Mouse (Mus musculus) G1E (cell line): ENCODE data around the gene Eef1e1. TPM values are rescaled to one million over a fixed set of nuclear protein-coding genes. Genes with fewer than 3 reads are reported as not detected.

Experiments used
- ATAC-seq: 2 replicates; pipeline ENCODE4 v1.8.0; 2016; ENCODE audit warnings: mild to moderate bottlenecking; ENCODE audit not compliant: insufficient number of reproducible peaks, poor library complexity, low FRiP score, severe bottlenecking; ENCODE audit errors: extremely low read depth
- DNase-seq: peaks from one replicate; pipeline ENCODE4 v3.0.0; 2012; ENCODE audit warnings: low spot score
- H3K27me3 ChIP-seq: 2 replicates; pipeline ENCODE4 v1.6.1; 2012; ENCODE audit warnings: mild to moderate bottlenecking, low read length, inconsistent platforms; ENCODE audit not compliant: insufficient read depth
- H3K36me3 ChIP-seq: replicated peaks from 2 replicates; pipeline ENCODE3; 2012; ENCODE audit warnings: mild to moderate bottlenecking, inconsistent platforms
- H3K4me1 ChIP-seq: 2 replicates; pipeline ENCODE4 v1.6.1; 2012; ENCODE audit warnings: low read depth, low read length, inconsistent platforms, mixed read lengths; ENCODE audit not compliant: insufficient read depth
- H3K4me3 ChIP-seq: 2 replicates; pipeline ENCODE4 v1.5.1; 2012; ENCODE audit warnings: low read depth, mild to moderate bottlenecking, inconsistent platforms, low read length, moderate library complexity, mixed read lengths
- H3K9me3 ChIP-seq: replicated peaks from 2 replicates; pipeline ENCODE4 v1.6.1; 2012; ENCODE audit warnings: inconsistent platforms
- CTCF ChIP-seq: IDR thresholded peaks from 2 replicates; pipeline ENCODE4 v1.5.1; 2012; ENCODE audit warnings: low read depth, low read length, inconsistent platforms, mixed read lengths
- GATA1 ChIP-seq: IDR thresholded peaks from 2 replicates; pipeline ENCODE4 v1.6.1; 2012; ENCODE audit warnings: borderline replicate concordance, low read length, inconsistent platforms, mixed read lengths
- GATA2 ChIP-seq: IDR thresholded peaks from 2 replicates; pipeline ENCODE4 v1.6.1; 2012; ENCODE audit warnings: low read depth, low read length, inconsistent platforms, borderline replicate concordance
- POLR2AphosphoS5 ChIP-seq: IDR thresholded peaks from 2 replicates; pipeline ENCODE4 v1.6.1; 2012; ENCODE audit warnings: low read depth, low read length, inconsistent platforms; ENCODE audit not compliant: insufficient replicate concordance
- TAL1 ChIP-seq: conservative IDR thresholded peaks from 2 replicates; pipeline ENCODE4 v1.6.1; 2012; ENCODE audit warnings: low read depth, low read length, inconsistent platforms, mixed read lengths
- polyA plus RNA-seq: library from polyadenylated mRNA; stranded (reverse); fragments of >175 nt; gene quantifications from 2 replicates; pipeline ENCODE4 v1.2.3, GENCODE M21; 2012
- total RNA-seq, 2 experiments: library from RNA; stranded (forward) in 1 of 2; stranded (reverse) in 1 of 2; fragments of 200-1000 nt in 1 of 2; fragments of >200 nt in 1 of 2; fragmentation: Nextera tagmentation in 1 of 2; gene quantifications; 2 replicates each; pipeline ENCODE4 v1.2.3; 2014 to 2017

The Eef1e1 gene
- total and polyA plus RNA-seq, 3 experiments: 34.4 to 77.6 (median 73.1) TPM

- Histone ChIP-seq H3K4me1 (peaks cover 16% of the 10 kb centered on the region), H3K36me3 (no peaks in the 10 kb centered on the region), H3K9me3 (no peaks in the 10 kb centered on the region), H3K27me3 (peaks cover 15% of the 10 kb centered on the region), H3K4me3 (no peak overlapping the region)
- ATAC-seq: peak; percentile 80
- TF ChIP-seq TAL1 (no peak), CTCF (peak; percentile 79), GATA1 (no peak)
- DNase-seq: peak; percentile 34
These were observed 9.7 kb upstream of the Eef1e1 start for GRCm38 (mm10) chr13:38668514-38668913.

GRCm38 (mm10) chr13:38664753-38665152 lies 5.9 kb upstream of the Eef1e1 start:
- no peaks in the 10 kb centered on the region; the same call in 1 of the 2 replicates for H3K27me3 ChIP-seq
- no peaks in the 10 kb centered on the region for H3K36me3 ChIP-seq
- ATAC-seq (peak; percentile 28; the same call in 1 of the 2 replicates), DNase-seq (no peak)
- H3K4me1 ChIP-seq: peaks cover 20% of the 10 kb centered on the region
- no peak overlapping the region for H3K4me3 ChIP-seq
- peaks cover 11% of the 10 kb centered on the region for H3K9me3 ChIP-seq
- TF ChIP-seq GATA1 (no peak), CTCF (no peak), GATA2 (no peak), POLR2AphosphoS5 (no peak), TAL1 (no peak)

GRCm38 (mm10) chr13:38659524-38660136 lies 772 bp upstream of the Eef1e1 start:
- peaks cover 36% of the 10 kb centered on the region for H3K4me1 ChIP-seq
- no peak overlapping the region; the same call in 1 of the 2 replicates for H3K4me3 ChIP-seq
- H3K27me3 ChIP-seq: no peaks in the 10 kb centered on the region
- peaks cover 11% of the 10 kb centered on the region for H3K9me3 ChIP-seq
- TF ChIP-seq TAL1: no peak
- TF ChIP-seq CTCF: no peak
- TF ChIP-seq POLR2AphosphoS5: no peak
- no peak for TF ChIP-seq GATA2
- no peak for TF ChIP-seq GATA1
- H3K36me3 ChIP-seq: peaks cover 30% of the 10 kb centered on the region
- no peak for DNase-seq
- no peak for ATAC-seq

- Histone ChIP-seq H3K4me3 (peak overlapping the region; percentile 99), H3K36me3 (peaks cover 47% of the 10 kb centered on the region), H3K9me3 (peaks cover 11% of the 10 kb centered on the region), H3K4me1 (peaks cover 38% of the 10 kb centered on the region), H3K27me3 (no peaks in the 10 kb centered on the region)
- DNase-seq (peak; percentile 26), ATAC-seq (no peak)
- no peak for TF ChIP-seq GATA2
- no peak for TF ChIP-seq TAL1
- TF ChIP-seq GATA1: no peak
- TF ChIP-seq POLR2AphosphoS5: no peak
- no peak for TF ChIP-seq CTCF
These were observed 993 bp downstream of the Eef1e1 start for GRCm38 (mm10) chr13:38657865-38658264.

GRCm38 (mm10) chr13:38650292-38650691 lies 8.6 kb downstream of the Eef1e1 start:
- H3K9me3 ChIP-seq: no peaks in the 10 kb centered on the region
- H3K36me3 ChIP-seq: peaks cover 93% of the 10 kb centered on the region
- peaks cover 33% of the 10 kb centered on the region for H3K4me1 ChIP-seq
- ATAC-seq (no peak), DNase-seq (no peak)
- no peak for TF ChIP-seq GATA1
- no peak for TF ChIP-seq GATA2
- no peak for TF ChIP-seq TAL1
- no peak for TF ChIP-seq POLR2AphosphoS5
- TF ChIP-seq CTCF: no peak
- no peak overlapping the region for H3K4me3 ChIP-seq
- H3K27me3 ChIP-seq: no peaks in the 10 kb centered on the region

- Histone ChIP-seq H3K4me1 (peaks cover 25% of the 10 kb centered on the region; the same call in 1 of the 2 replicates), H3K9me3 (no peaks in the 10 kb centered on the region), H3K36me3 (peaks cover 93% of the 10 kb centered on the region), H3K27me3 (no peaks in the 10 kb centered on the region), H3K4me3 (no peak overlapping the region)
- ATAC-seq (no peak), DNase-seq (no peak)
- TF ChIP-seq POLR2AphosphoS5: no peak
- TF ChIP-seq TAL1: no peak
- no peak for TF ChIP-seq GATA1
- TF ChIP-seq CTCF: no peak
- no peak for TF ChIP-seq GATA2
These were observed 9.8 kb downstream of the Eef1e1 start for GRCm38 (mm10) chr13:38649069-38649468.
